Mouse (Mus musculus) urinary bladder, adult 18-20 months (tissue): Measurements from ENCODE around the gene Prdm12.
A peak's percentile ranks its signal among the peaks of the same experiment; 100 is the strongest.

Experiments used
- DNase-seq, 2 experiments: peaks; one replicate each; pipeline ENCODE4 v3.0.0; 2022; ENCODE audit warnings: low spot score in 2 of 2, mixed read lengths in 2 of 2

Gene Prdm12

DNA sequence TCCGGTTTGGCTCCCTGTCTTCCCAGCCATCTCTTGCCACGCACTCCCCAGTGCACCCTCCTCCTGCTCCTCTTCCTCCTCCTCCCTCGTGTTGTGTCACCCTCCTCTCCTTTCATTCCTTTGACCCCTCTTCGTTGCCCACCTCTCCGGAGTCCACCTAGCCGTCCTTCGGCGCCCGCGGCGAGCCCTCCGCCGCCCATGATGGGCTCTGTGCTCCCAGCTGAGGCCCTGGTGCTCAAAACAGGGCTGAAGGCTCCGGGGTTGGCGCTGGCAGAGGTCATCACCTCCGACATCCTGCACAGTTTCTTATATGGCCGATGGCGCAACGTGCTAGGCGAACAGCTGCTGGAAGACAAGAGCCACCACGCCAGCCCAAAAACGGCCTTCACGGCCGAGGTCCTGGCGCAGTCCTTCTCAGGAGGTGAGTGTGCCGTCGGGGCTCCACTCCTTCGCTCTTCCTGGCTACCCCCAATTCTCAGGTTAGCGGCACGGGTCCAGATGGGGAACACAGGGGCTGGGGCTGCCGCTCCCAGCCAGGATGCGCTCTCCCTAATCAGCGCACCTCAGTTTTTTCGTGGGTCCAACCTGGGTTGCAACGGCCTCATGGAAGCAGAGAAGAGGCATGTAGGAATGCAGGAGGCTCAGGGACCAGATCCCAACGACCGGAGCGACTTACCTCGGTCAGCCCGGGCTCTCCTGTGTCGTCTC, at the start of gene Prdm12:
Prdm12 (plus strand) TSS at position 137 of the 708 bp plus-strand sequence.
- DNase-seq: peak in 1 of 2 experiments; percentile 7

GRCm38 (mm10) chr2:31591799-31592484, 47.9 kb upstream of the Prdm12 start:
- DNase-seq: no peak

- DNase-seq: no peak
Measured at GRCm38 (mm10) chr2:31607555-31607954, 32.3 kb upstream of the Prdm12 start.

DNA sequence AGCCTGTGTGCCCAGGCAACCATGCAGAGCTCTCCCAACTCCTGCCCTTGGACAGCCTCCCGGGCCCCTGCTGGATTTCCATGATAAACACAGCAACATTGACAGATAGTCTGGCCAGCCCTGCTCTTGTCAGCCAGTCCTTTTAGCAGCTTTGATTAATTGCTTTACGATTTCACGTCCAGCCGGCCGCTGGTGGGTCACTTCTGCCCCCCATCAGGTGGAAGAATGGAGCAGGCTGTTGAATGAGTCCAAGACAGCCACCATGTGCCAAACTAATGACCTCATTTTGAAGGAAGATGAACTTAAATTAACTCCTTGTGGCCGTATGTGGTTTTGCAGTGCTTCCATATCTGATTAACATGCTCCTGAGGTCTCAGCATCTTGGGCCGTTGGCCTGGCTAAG, 30.0 kb upstream of the Prdm12 start:
- DNase-seq: no peak

- no peak for DNase-seq
Measured at GRCm38 (mm10) chr2:31610922-31611321, 28.9 kb upstream of the Prdm12 start.

- DNase-seq: no peak
Measured at GRCm38 (mm10) chr2:31611400-31611799, 28.4 kb upstream of the Prdm12 start.

DNA sequence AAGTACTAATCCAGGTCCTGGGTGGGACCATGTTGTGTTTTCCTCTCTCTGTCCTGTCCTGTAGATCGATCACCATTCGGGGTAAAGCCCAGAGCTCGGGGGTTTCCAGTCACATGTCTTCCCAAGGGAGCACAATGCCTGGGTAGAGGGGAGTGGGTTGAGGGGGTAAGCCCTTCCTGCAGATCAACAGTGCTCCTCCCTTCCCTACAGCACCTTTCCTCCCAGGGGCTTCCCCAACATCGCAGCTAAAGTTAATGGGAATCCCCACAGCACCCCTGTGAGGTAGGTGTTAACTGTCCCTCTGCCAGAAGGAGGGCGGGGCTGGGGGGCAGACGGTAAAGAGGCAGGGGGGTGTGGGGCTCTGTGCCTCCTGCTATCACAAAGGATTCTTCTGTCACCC, 27.2 kb upstream of the Prdm12 start:
- DNase-seq: no peak

DNA sequence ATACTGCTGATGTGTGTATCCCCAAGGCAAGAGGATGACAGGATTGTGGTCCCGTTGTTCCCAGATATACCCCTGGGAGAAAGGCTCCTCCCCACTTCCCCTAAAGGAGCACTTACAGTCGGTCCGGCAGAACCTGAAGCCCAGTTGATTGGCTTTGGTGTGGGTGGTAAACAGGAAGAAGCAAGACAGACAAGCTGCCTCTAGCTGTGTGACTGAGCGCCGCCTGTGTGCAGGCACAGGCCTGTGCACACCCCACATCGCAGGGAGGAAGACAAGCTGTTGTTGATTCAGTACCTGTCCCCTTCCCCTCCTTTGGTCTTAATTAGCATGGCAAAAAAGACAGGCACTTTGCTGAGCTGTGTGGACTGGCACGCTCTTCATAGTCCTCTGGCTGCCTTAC, 26.1 kb upstream of the Prdm12 start:
- no peak for DNase-seq

DNA sequence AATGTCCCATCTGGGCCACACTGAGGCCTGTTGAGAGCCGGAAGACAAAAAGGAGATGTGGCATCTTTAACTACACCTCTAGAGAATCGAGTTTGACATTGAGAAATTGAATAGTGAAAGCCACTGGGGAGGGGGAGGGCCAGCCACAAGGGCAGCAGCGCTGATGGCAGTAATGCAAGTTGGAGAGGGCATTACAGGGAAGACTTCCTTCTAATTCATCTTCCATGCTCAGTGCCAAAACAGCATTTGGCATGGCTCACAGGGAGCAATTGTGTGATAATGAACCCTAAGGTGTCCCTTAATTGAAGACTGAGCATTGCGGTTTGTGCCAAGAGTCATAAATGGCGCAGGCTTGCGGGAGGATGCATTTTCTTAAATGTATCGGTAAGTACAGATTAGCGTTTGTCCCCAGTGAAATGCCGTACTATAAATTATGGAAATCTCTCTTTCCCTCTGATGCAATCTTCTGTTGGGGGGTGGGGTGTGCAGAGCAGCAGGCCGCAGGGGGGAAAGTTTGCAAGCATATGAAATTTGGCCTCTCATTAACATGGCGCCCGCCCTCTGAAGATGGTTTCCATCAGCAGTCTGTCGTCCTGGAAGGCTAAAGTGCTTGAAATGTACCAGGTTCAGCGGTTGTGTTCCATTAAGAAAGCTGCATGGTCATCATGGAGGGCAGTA, 21.2 kb upstream of the Prdm12 start:
- DNase-seq: no peak

DNA sequence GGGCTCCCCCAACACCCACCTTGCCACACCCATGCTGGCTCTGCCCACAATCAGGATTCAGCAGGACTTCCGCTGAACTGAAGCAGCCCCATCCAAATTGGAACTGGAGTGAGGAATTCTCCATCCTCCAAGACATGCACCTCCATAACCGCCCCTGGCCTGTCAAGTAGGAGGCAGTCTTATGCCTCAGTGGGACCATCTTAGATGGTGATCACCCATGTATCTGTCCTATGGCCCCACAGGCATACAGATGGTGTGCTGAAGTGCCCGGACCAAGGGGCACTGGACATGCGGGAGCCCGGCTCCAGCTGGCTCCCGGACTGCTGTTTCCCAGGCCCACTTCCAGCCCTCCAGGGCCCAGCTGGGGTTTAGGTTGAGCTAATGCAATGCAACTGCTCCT, 20.6 kb upstream of the Prdm12 start:
- DNase-seq: no peak

DNA sequence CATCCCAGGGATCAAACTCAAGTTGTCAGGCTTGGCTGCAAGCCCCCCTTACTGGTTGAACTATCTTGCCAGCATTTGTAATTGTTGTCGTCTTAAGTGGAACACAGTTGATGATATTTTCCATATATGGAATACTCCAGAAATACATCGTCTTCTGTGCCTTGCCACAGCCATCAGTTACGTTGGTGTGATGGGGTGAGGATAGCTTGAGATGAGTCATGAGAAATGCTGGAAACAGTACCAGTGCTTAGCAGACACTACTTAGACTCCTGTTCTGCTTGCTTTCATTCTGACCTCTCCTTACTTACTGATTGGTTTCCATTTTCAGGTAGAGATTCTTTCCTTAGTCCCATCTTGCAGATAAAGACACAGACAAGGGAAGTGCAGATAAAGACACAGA, 6.3 kb upstream of the Prdm12 start:
- DNase-seq: no peak

DNA sequence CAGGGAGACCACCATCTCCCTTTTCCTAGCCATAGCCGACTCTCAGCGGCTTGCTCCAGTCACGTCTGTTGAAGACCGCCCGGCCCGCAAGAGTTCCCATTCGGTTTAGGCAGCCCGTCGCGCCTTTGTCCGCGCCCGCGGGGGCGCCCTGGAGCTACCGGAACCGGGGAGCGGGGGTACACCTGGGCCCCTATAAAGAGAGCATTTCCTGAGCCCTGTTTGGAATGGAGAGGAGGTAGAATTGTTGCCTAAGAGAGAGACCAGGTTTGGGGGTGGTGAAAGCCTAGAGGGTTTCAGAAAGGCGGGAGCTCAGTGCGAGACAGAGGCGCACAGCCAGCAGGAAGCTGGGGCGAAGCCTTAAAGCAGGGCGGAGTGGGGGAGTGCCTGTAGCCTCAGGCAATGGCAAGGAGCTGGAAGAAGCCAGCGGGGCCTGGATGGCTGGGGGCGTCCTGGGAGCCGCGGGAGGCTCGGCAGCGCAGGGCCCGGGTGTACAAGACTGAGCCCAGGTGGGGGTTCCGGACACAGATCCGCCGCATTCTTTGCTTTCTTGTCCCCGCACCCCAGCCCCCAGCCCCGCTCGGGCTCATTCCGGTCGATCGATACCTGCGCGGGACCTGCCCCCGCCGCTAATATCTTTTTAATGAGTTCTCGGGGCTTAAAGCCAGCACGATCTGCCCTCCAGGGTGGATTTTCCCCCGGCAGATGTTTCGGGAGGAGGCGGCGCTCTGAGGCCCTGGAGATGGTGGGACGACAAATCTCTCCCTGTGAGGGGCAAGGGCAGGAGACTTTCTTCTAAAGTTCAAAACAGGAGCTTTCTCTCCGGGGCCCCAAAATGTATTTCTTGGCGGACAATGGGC, 4.3 kb upstream of the Prdm12 start:
- DNase-seq: peak in 1 of 2 experiments; percentile 14

- peak in 1 of 2 experiments; percentile 28 for DNase-seq
Measured at GRCm38 (mm10) chr2:31636138-31636741, 3.6 kb upstream of the Prdm12 start.

GRCm38 (mm10) chr2:31636742-31637141, 3.1 kb upstream of the Prdm12 start:
- no peak for DNase-seq

GRCm38 (mm10) chr2:31637311-31637710, 2.5 kb upstream of the Prdm12 start:
- DNase-seq: no peak

DNA sequence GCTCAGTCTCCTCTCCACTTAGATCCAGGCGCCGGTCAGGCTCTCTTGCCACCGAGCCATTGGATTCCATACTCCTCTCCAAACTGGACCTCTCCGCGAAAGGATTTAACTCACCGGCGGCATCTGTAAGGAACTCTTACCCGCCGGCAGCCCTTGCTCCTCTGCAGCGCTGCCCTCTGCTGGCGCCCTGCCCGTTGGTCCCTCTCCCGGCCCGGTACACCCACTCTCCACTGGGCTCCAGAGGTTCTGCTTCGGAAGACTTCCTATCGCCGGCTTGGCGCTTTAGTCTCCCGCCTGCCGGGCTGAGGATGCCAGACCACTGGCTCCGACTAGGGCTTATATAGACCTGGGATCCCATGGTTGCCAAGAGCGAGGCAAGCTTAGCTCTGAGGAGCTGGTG, 2.0 kb upstream of the Prdm12 start:
- peak; percentile 20 to 59 for DNase-seq

DNA sequence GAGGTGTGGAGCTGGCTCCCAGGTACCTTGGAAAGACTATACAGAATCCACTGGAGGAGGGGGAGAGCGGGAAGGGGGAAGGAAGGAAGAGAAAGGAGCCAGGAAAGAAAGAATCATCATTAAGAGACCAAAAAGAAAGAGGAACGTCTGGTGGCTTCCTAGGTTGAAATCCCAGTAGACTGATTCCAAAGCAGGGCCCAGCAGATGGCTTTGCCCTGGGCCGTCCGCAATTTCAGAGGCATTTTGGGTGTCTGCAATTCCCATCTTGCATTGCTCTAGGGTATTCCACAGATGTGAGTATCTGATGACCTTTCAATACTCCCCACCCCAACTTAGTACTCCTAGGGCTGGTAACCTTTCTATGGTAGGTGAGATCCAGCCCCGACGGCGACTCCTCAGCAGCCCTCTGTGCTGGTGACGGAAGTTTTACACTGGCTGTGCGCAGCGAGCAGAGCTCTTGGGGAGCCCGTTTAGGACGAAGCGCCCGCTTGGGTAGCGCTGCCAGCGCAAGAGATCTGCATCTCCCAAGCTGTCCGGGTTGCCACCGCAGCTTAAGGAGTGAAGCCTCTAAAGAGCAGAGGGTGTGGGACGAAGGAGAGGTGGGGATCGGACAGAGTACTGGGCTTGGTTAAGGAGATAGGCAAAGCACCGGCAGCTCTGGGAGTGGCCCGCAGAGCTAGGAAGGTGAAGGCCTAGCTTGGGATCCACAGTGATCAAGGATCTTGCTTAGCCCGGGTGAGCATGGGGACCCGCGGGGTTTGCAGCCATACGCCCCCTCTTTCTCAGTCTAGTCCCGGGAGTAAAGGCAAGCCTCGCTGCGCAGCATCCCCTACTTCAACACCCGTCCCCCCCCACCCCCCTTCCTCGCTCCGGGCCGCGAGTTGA, 1.0 kb upstream of the Prdm12 start:
- peak in 1 of 2 experiments; percentile 9 for DNase-seq

GRCm38 (mm10) chr2:31639466-31639760, 424 bp upstream of the Prdm12 start:
- no peak for DNase-seq

- DNase-seq: peak in 1 of 2 experiments; percentile 21
Measured at GRCm38 (mm10) chr2:31640609-31641507, 1.0 kb downstream of the Prdm12 start.

GRCm38 (mm10) chr2:31641508-31641830, 1.6 kb downstream of the Prdm12 start:
- no peak for DNase-seq
